Mouse (Mus musculus): ENCODE results near the gene Wrnip1. TPM values are rescaled to one million over a fixed set of nuclear protein-coding genes. Genes with fewer than 3 reads are reported as not detected.

Gene Wrnip1
- polyA plus RNA-seq, 1 experiment, result 29.0 TPM

DNA sequence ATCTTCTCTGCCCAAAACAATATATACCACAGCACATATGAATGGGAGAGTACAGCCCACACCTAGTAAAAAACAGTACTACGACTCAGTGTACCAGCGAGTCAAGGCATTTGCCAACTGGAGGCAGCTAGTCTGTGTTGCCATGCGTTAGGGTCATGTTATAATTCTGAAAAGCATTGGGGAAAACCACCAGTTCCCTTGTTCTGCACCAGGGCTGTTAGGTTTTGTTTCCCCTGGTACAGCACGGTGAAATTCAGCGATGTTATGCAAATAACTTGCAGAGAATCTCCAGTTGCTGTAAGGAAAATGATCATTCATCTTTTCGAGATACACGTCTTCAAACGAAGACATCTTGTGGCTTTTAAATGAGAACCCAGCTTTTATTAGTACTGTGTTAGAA is 23.7 kb downstream of the Wrnip1 start:
- Histone ChIP-seq H3K4me3 (replicated peaks; ENCODE audit: extremely low read depth, low read depth, low read length) (no peak overlapping the region), H3K4me1 (ENCODE audit: control insufficient read depth, insufficient read depth, low read length) (no peaks in the 10 kb centered on the region)
- TF ChIP-seq POLR2A (IDR thresholded peaks at IDR 0.05; ENCODE audit: borderline replicate concordance, extremely low read depth, low read depth, low read length), result no peak
- TF ChIP-seq CTCF (IDR thresholded peaks at IDR 0.05; ENCODE audit: insufficient read depth, low read length), result no peak
- DNase-seq, result no peak
- 88% methylated on average over 8 of the region's 8 CpGs for WGBS

DNA sequence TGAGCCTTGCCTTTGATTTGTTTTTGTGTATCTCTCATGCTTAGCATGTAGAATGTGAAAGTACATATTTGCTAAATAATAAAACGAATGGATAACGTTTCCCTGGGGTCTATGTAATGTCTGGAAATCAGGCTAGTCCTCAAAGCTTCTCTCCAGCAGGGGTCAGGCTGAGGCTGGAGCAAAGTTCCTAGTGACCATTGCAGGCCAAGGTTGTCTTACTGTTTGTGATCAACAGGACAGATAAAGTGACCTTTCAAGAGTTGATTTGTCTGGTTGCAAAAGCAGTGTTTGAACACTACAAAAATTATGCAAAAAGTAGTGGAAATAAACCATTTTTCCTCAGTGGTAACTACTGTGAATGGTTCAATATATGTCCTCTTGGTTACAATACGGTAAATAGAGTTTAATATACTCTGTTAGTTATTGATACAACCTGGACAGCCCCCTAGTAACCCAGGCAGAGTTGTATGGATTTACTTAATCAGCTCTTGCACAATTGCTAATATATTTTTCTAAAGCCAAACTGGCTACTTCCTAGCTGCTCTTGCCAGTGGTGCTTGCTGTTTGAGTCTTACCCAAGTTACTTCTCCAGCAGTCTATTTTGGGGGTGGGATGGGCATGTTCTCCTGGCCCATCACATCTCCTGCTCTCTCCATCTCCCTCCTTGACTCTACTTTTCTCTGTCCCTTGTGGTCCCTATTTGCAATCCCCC is 25.4 kb downstream of the Wrnip1 start:
- Histone ChIP-seq H3K4me3 (replicated peaks; ENCODE audit: extremely low read depth, low read depth, low read length) (no peak overlapping the region), H3K4me1 (ENCODE audit: control insufficient read depth, insufficient read depth, low read length) (peaks cover 5% of the 10 kb centered on the region; the same call in 1 of the 2 replicates)
- peak; percentile 51; the same call in 1 of the 2 replicates for TF ChIP-seq CTCF (IDR thresholded peaks at IDR 0.05; ENCODE audit: insufficient read depth, low read length)
- TF ChIP-seq POLR2A (IDR thresholded peaks at IDR 0.05; ENCODE audit: borderline replicate concordance, extremely low read depth, low read depth, low read length), result no peak
- DNase-seq, result no peak
- 78% methylated on average over 3 of the region's 3 CpGs for WGBS

DNA sequence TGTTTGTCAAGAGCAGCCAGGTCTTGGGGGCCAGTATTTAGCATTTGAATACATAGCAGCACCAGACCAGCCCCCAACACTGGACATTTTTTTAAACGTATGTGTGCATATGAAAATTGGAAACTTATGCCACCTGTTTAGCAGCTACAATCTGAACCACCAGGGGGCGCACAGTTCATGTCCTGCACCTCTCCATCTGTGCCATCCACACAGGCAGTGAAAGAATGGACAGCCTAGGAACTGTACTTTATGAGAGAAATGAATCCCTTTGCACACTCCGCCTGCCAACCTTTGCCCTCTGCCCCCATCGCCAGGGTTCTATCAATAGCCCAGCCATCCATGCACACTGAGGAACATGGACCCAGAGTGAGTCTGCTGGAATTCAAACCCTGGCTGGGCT is 26.1 kb downstream of the Wrnip1 start:
- H3K4me3 ChIP-seq (replicated peaks; ENCODE audit: extremely low read depth, low read depth, low read length), result no peak overlapping the region
- peak; percentile 52 for DNase-seq
- WGBS, result 51% methylated on average over 4 of the region's 4 CpGs
- H3K4me1 ChIP-seq (ENCODE audit: control insufficient read depth, insufficient read depth, low read length), result peaks cover 7% of the 10 kb centered on the region
- peak; percentile 71 for TF ChIP-seq CTCF (IDR thresholded peaks at IDR 0.05; ENCODE audit: insufficient read depth, low read length)
- no peak for TF ChIP-seq POLR2A (IDR thresholded peaks at IDR 0.05; ENCODE audit: borderline replicate concordance, extremely low read depth, low read depth, low read length)

DNA sequence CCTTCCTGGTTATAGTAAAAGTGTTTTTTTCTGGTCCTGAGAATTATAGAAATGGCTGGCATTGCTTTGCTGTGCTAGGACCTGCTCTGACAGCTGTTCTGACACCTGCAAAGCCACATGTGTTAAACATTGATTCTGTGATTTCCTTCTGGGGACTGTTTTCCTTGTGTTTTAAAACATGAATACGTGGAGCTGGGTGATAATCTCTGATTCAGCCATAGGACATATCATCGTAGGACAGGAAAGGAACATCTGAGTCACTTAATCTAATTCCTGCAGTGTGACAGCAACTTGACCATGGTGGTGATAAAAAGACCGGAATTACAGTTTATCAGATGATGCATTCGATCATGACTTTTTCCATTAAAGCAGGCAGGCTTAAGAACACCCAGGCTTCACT is 27.0 kb downstream of the Wrnip1 start:
- H3K4me1 ChIP-seq (ENCODE audit: control insufficient read depth, insufficient read depth, low read length), result peaks cover 7% of the 10 kb centered on the region
- no peak for DNase-seq
- WGBS, result 50% methylated on average over 4 of the region's 4 CpGs

DNA sequence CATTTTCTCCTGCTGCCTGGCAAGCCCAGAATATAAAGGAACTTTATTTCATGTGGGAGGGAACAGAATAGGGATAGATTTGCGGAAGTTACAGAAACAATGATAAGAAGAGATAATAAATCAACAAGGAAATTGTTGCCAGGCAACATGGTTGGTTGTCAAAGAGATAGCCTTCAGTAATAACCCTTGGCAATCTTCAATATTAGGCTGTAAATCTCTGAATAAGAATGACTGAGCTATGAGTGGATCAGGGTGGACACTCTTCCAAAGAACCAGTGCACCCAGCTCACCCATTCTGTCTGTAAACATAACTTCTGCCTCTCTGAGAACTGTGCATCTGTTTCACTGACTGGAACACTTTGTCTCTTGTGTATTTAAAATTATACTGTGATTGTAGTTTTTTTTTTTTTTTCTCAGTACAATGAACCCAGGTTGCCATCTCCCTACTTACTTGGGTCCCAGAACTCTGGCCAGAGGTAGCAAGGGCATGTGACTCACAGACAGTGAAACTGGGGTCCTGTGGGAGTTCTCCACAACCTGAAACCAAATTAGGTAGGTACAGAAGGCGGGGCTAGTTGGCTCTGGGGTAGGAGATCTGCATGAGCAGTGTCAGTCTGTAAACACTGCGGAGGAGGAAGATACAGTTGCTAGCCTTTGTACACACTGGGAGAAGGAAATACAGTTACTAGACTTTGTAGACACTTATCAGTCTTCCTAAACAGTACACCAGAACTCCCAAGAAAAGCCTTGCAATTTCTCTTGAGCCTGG is 29.9 kb downstream of the Wrnip1 start:
- TF ChIP-seq CTCF (IDR thresholded peaks at IDR 0.05; ENCODE audit: insufficient read depth, low read length) (no peak), POLR2A (IDR thresholded peaks at IDR 0.05; ENCODE audit: borderline replicate concordance, extremely low read depth, low read depth, low read length) (no peak)
- H3K4me1 ChIP-seq (ENCODE audit: control insufficient read depth, insufficient read depth, low read length), result peaks cover 7% of the 10 kb centered on the region
- DNase-seq, result no peak
- WGBS, result 64% methylated on average over 3 of the region's 3 CpGs
- H3K4me3 ChIP-seq (replicated peaks; ENCODE audit: extremely low read depth, low read depth, low read length), result no peak overlapping the region

More for the DNA sequence above, 27.0 kb downstream of the Wrnip1 start:
- no peak overlapping the region for H3K4me3 ChIP-seq (replicated peaks; ENCODE audit: extremely low read depth, low read depth, low read length)
- TF ChIP-seq CTCF (IDR thresholded peaks at IDR 0.05; ENCODE audit: insufficient read depth, low read length), result no peak
- no peak for TF ChIP-seq POLR2A (IDR thresholded peaks at IDR 0.05; ENCODE audit: borderline replicate concordance, extremely low read depth, low read depth, low read length)

DNA sequence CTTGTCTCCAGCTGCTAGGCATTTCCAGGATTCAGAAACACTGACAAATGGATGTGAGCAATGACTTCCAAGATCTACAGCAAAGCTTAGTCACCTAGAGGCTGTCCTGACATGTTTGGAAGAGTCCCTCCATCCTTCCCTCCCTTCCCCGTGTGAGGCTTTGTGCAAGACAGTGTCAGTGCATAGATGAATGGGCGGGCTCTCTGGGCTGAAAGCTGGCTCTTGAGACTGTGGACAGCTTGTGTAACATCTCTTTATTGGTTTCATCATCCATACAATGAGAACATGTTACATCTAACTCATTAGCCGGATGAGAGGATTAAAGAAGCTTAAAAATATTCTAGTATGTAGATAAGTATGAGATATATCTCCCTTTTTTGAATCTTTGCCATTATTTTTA is 30.9 kb downstream of the Wrnip1 start:
- TF ChIP-seq POLR2A (IDR thresholded peaks at IDR 0.05; ENCODE audit: borderline replicate concordance, extremely low read depth, low read depth, low read length) (no peak), CTCF (IDR thresholded peaks at IDR 0.05; ENCODE audit: insufficient read depth, low read length) (no peak)
- Histone ChIP-seq H3K4me1 (ENCODE audit: control insufficient read depth, insufficient read depth, low read length) (peaks cover 7% of the 10 kb centered on the region), H3K4me3 (replicated peaks; ENCODE audit: extremely low read depth, low read depth, low read length) (no peak overlapping the region)
- DNase-seq, result no peak
- 59% methylated on average over 3 of the region's 3 CpGs for WGBS

DNA sequence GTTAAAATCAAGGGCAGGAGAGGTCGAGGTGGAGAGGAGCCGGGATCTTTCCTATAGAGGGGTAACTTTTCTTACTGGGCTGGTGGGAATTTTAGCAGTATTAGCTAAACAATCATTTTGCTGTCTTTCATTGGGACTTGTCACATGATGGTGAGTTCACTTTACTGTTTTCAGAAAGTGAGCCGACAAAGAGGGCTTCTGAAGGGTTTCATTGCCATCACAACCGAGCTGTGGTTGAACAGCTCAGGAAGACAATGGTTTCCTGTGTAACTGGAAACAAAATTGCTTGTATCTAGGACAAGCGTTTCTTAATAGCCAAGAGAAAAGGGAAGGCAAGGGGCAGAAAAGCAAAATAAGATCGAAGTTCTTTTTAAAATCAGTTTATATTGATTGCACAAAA is 31.4 kb downstream of the Wrnip1 start:
- DNase-seq, result no peak
- TF ChIP-seq CTCF (IDR thresholded peaks at IDR 0.05; ENCODE audit: insufficient read depth, low read length) (no peak), POLR2A (IDR thresholded peaks at IDR 0.05; ENCODE audit: borderline replicate concordance, extremely low read depth, low read depth, low read length) (no peak)
- 52% methylated on average over 6 of the region's 6 CpGs for WGBS
- peaks cover 7% of the 10 kb centered on the region for H3K4me1 ChIP-seq (ENCODE audit: control insufficient read depth, insufficient read depth, low read length)
- H3K4me3 ChIP-seq (replicated peaks; ENCODE audit: extremely low read depth, low read depth, low read length), result no peak overlapping the region

DNA sequence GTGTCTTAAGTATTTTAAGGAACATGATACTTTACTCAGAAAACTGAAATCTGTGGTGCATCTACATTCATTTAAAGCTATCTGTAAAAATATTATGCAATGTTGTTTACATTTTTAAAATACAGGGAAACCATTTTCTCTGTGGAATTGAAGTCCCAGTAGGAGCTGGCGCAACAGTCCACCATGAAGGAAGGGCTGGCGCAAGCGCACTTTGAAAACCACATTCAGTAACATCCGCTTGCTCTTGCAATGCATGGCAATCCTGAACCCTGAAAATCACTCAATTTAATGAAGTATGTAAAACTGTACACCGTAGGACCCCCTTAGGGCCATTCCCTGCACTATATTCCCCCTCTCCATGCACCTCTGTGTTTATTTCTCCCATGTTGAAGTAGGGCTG is 32.7 kb downstream of the Wrnip1 start:
- TF ChIP-seq CTCF (IDR thresholded peaks at IDR 0.05; ENCODE audit: insufficient read depth, low read length), result no peak
- TF ChIP-seq POLR2A (IDR thresholded peaks at IDR 0.05; ENCODE audit: borderline replicate concordance, extremely low read depth, low read depth, low read length), result no peak
- DNase-seq, result no peak
- H3K4me1 ChIP-seq (ENCODE audit: control insufficient read depth, insufficient read depth, low read length), result peaks cover 7% of the 10 kb centered on the region
- 88% methylated on average over 5 of the region's 5 CpGs for WGBS
- H3K4me3 ChIP-seq (replicated peaks; ENCODE audit: extremely low read depth, low read depth, low read length), result no peak overlapping the region

DNA sequence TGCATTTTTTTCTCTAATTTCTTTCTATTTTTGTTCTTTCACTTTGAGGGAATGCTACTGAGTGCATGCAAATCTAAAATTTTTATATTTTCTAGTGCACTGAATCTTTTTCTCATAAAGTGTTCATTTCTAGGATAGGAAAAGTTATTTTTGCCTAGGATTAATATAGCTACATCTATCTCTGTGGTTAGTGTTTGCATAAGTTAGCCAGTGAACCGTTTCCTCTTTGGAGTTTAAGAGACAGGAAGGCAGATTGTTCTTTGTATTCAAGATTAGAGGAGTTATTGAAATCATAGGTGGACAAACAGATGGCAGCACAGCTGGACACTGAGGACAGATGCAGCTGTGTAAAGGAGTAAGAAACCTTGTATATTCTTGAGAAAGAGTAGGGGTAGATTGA is 37.5 kb downstream of the Wrnip1 start:
- WGBS, result 16% methylated on average over 1 of the region's 1 CpGs
- no peaks in the 10 kb centered on the region for H3K4me1 ChIP-seq (ENCODE audit: control insufficient read depth, insufficient read depth, low read length)
- H3K4me3 ChIP-seq (replicated peaks; ENCODE audit: extremely low read depth, low read depth, low read length), result no peak overlapping the region
- TF ChIP-seq POLR2A (IDR thresholded peaks at IDR 0.05; ENCODE audit: borderline replicate concordance, extremely low read depth, low read depth, low read length) (no peak), CTCF (IDR thresholded peaks at IDR 0.05; ENCODE audit: insufficient read depth, low read length) (no peak)
- no peak for DNase-seq

DNA sequence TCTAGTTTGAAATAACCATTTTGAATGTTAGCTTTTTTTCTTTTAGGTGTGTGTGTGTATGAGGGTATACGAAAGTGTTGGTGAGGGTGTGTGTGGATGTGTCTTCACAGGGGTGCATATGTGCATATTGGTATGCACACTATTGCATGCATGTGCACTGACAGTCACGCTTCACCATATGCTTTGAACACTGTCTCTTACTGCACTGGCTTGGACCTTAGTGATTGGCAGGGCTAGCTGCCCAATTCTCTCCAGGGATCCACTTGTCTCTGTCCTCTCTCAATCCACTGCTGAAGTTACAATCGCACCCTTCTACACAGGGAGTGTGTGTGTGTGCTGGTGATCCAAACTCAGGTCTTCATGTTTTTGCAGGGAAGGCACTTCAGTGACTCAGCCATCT is 39.5 kb downstream of the Wrnip1 start:
- H3K4me3 ChIP-seq (replicated peaks; ENCODE audit: extremely low read depth, low read depth, low read length), result no peak overlapping the region
- 93% methylated on average over 3 of the region's 3 CpGs for whole genome bisulfite sequencing
- no peak for TF ChIP-seq CTCF (IDR thresholded peaks at IDR 0.05; ENCODE audit: insufficient read depth, low read length)
- no peak for TF ChIP-seq POLR2A (IDR thresholded peaks at IDR 0.05; ENCODE audit: borderline replicate concordance, extremely low read depth, low read depth, low read length)
- DNase-seq, result no peak
- no peaks in the 10 kb centered on the region for H3K4me1 ChIP-seq (ENCODE audit: control insufficient read depth, insufficient read depth, low read length)
